Mouse (Mus musculus) intestine, postnatal 0 days (tissue): ENCODE data around the gene Xntrpc. TPM values are rescaled to one million over a fixed set of nuclear protein-coding genes. Genes with fewer than 3 reads are reported as not detected.
A peak's percentile ranks its signal among the peaks of the same experiment; 100 is the strongest.

Experiments used
- ATAC-seq: fragments of 200-750 bp; cut with Nextera tagmentation; 2 replicates; pipeline ENCODE4 v1.8.0; 2017; ENCODE audit warnings: mild to moderate bottlenecking, moderate TSS enrichment, moderate library complexity
- H3K27ac ChIP-seq: fragments of 300-500 bp; sonication (generic); 2 replicates; pipeline ENCODE4 v1.5.1; 2014; ENCODE audit warnings: mild to moderate bottlenecking, low read depth, low read length, moderate library complexity
- H3K27me3 ChIP-seq: fragments of 300-500 bp; sonication (generic); replicated peaks from 2 replicates; pipeline ENCODE4 v1.6.1; 2014; ENCODE audit warnings: low read length, mixed read lengths; ENCODE audit not compliant: control insufficient read depth, insufficient read depth
- H3K36me3 ChIP-seq: fragments of 300-500 bp; sonication (generic); 2 replicates; pipeline ENCODE4 v1.6.1; 2014; ENCODE audit warnings: mild to moderate bottlenecking, moderate library complexity; ENCODE audit not compliant: control insufficient read depth, insufficient read depth
- H3K4me1 ChIP-seq: fragments of 300-500 bp; sonication (generic); replicated peaks from 2 replicates; pipeline ENCODE4 v1.6.1; 2014; ENCODE audit warnings: antibody characterized with exemption, low read length, mixed read lengths; ENCODE audit not compliant: control insufficient read depth, insufficient read depth
- H3K4me2 ChIP-seq: fragments of 300-500 bp; sonication (generic); replicated peaks from 2 replicates; pipeline ENCODE4 v1.6.1; 2014; ENCODE audit warnings: low read depth, mild to moderate bottlenecking, moderate library complexity
- H3K4me3 ChIP-seq: fragments of 300-500 bp; sonication (generic); 2 replicates; pipeline ENCODE4 v1.5.1; 2014; ENCODE audit warnings: low read depth, low read length
- H3K9ac ChIP-seq: fragments of 300-500 bp; sonication (generic); 2 replicates; pipeline ENCODE4 v1.6.1; 2014; ENCODE audit warnings: mild to moderate bottlenecking, low read depth, low read length
- H3K9me3 ChIP-seq: fragments of 300-500 bp; sonication (generic); 2 replicates; pipeline ENCODE4 v1.6.1; 2016; ENCODE audit warnings: mixed run types; ENCODE audit not compliant: control insufficient read depth
- CTCF ChIP-seq: sonication (generic); IDR thresholded peaks from 2 replicates; pipeline ENCODE4 v1.5.1; 2016; ENCODE audit warnings: low read depth, mild to moderate bottlenecking, control low read depth, antibody characterized with exemption, moderate library complexity
- WGBS: fragments of 180-500 bp; shearing (Covaris S2); extraction: QIAGEN DNeasy Blood & Tissue Kit; methylation state at CpG from one replicate; pipeline ENCODE4 v1.1.7; 2014; 5-methylcytosine and 5-hydroxymethylcytosine counted together
- polyA plus RNA-seq: library from polyadenylated mRNA; unstranded; fragments of >200 nt; fragmentation: Nextera tagmentation; extraction: Ambion mirVana; gene quantifications from 2 replicates; pipeline ENCODE4 v1.2.1, GENCODE M21; 2015

The Xntrpc gene
- polyA plus RNA-seq, 1 experiment from 2014 or later, result not detected

DNA sequence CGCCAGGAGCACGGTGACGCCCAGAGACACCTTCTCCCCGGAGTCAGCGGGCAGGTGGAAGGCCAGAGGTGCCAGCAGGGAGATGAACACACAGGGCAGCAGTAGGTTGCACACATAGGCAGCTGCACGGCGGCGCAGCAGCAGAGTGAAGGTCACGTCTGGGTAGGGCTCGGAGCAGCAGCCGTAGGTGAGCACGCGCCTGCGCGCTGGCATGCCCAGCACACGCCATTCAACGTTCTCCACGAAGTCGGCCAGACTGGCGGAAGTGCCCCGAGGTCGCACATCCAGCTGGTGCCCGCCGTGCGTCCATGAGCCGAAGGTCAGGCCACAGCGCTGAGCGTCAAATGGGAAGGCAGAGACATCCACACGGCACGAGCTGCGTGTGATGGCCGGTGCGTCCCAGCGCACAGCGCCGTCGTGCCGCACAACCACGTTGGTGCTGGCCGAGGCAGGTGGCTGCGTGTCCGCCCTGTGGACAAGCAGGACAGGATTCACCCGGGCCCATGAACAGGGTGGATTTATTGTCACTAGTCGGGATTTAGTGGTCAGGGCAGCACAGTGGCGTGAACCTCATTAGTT lies 47.7 kb downstream of the Xntrpc start:
- ATAC-seq, result no peak

DNA sequence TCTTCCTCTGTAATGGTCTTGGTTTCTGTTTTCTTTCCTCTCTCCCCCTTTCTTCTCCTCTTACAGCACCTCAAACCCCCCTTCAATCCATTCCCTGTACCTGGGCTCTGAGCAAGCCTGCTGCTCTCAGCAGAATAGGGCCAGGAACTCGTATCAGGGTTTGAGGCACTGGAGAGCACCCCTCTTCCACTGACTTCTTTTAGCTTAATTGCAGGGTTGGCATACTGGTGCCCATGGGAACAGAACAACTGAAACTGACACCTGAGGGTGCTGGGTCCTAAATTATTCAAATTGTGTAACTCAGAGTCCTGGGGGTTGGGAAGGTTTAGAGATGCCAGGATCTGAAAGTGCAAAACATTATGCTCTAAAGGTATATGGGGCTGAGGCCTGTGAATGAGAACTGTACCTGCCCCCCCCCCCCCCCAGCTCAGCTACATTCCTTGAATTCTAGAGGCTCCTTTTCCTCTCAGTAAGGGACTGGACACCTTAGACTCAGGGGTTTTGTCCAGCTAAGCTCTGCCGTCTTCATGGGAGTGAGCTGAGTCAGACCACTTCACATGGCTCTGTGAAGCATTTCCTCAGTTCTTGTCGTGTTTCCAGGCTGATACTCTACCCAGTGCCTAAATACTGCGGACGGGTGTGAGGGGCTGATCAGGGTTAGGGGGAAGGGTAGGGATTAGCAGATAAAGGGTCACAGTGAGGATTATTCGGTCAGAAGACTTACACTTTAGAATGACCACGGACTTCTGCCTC lies 51.2 kb downstream of the Xntrpc start, which contains the start of gene Chrna10:
Gene Chrna10, minus strand, starts transcription at position 250 of the 753 bp plus-strand sequence.
- no peak within 1 kb of the TSS for H3K9ac ChIP-seq
- peaks cover 36% of the 10 kb centered on the region for H3K36me3 ChIP-seq
- H3K9me3 ChIP-seq, result no peaks in the 10 kb centered on the region
- TF ChIP-seq CTCF, result no peak
- ATAC-seq, result no peak
- no peak within 1 kb of the TSS for H3K4me2 ChIP-seq
- no peak within 1 kb of the TSS for H3K27ac ChIP-seq
- no peak within 1 kb of the TSS for H3K4me3 ChIP-seq
- WGBS, result 41% methylated on average over 7 of the region's 7 CpGs
- H3K4me1 ChIP-seq, result no peaks in the 10 kb centered on the region
- no peaks in the 10 kb centered on the region for H3K27me3 ChIP-seq

More for the DNA sequence above, 47.7 kb downstream of the Xntrpc start:
- H3K9ac ChIP-seq, result no peak overlapping the region
- 74% methylated on average over 45 of the region's 45 CpGs for WGBS
- TF ChIP-seq CTCF, result no peak
- H3K36me3 ChIP-seq, result peaks cover 3% of the 10 kb centered on the region; the same call in 1 of the 2 replicates
- H3K9me3 ChIP-seq, result no peaks in the 10 kb centered on the region
- no peaks in the 10 kb centered on the region for H3K27me3 ChIP-seq
- no peaks in the 10 kb centered on the region for H3K4me1 ChIP-seq
- no peak overlapping the region for H3K4me2 ChIP-seq
- no peak overlapping the region for H3K27ac ChIP-seq
- H3K4me3 ChIP-seq, result no peak overlapping the region

DNA sequence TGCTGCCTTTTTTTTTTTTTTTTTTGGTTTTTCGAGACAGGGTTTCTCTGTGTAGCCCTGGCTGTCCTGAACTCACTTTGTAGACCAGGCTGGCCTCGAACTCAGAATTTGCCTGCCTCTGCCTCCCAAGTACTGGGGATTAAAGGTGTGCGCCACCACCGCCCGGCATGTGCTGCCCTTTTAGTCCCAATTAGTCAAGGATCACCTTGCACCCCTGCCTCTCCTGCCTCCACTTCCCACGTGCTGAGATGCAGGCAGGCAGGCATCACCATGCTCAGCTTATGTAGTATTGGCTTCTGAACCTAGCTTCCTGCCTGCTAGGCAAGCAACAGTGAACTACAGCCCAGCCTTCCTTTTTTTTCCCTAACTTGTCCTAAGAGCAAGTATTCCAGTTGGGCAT lies 51.9 kb downstream of the Xntrpc start:
- no peak overlapping the region for H3K9ac ChIP-seq
- H3K9me3 ChIP-seq, result no peaks in the 10 kb centered on the region
- H3K27me3 ChIP-seq, result no peaks in the 10 kb centered on the region
- peaks cover 42% of the 10 kb centered on the region for H3K36me3 ChIP-seq
- H3K4me3 ChIP-seq, result no peak overlapping the region
- no peak overlapping the region for H3K27ac ChIP-seq
- no peak for TF ChIP-seq CTCF
- no peaks in the 10 kb centered on the region for H3K4me1 ChIP-seq
- WGBS, result 77% methylated on average over 6 of the region's 6 CpGs
- no peak overlapping the region for H3K4me2 ChIP-seq
- ATAC-seq, result no peak

DNA sequence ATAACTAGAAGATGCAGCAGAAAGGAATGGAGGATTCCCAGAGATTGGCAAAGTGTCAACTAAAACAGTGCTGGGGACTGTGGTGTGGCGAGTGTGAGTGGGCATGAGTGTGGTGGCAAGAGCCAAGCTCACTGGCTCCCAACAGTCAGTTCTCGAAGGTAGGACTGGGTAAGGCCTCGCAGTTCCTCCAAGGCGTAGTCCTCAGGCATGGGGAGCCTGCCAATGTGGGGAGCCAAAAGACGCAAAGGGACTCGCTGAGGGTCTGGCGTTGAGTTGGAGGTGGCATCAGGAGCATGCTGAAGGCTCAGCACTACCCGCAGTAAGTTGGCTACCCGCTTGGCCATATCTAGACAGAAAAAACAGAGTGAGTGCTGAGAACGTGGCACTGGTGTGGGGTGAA lies 54.8 kb downstream of the Xntrpc start:
- Histone ChIP-seq H3K27me3 (no peaks in the 10 kb centered on the region), H3K9me3 (no peaks in the 10 kb centered on the region), H3K27ac (no peak overlapping the region), H3K36me3 (peaks cover 72% of the 10 kb centered on the region), H3K4me1 (no peaks in the 10 kb centered on the region), H3K9ac (no peak overlapping the region), H3K4me2 (no peak overlapping the region), H3K4me3 (no peak overlapping the region)
- no peak for ATAC-seq
- TF ChIP-seq CTCF, result no peak
- WGBS, result 96% methylated on average over 10 of the region's 10 CpGs

DNA sequence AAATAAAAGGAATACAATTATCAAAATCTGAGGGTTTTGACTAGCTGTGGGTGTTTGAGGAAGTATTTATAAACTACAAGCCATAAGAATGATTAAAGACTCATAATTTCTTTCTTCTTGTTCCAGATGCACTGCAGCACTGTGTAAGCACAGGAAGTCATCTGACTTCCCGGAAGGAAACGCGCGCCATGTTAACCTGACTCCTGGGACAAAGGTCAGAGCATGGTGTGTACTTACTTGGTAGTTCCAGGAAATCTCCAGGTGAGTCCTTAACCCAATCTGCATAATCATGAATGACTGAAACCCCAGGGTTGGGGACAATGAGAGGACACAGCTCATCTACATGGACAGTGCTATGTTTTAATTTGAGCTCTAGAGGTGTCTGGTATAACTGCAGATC lies 66.9 kb downstream of the Xntrpc start:
- H3K9me3 ChIP-seq, result no peaks in the 10 kb centered on the region
- no peak for TF ChIP-seq CTCF
- no peak overlapping the region for H3K4me3 ChIP-seq
- no peak overlapping the region for H3K27ac ChIP-seq
- peak; percentile 51; the same call in 1 of the 2 replicates for ATAC-seq
- no peak overlapping the region for H3K4me2 ChIP-seq
- 67% methylated on average over 4 of the region's 4 CpGs for WGBS
- peaks cover 75% of the 10 kb centered on the region for H3K36me3 ChIP-seq
- H3K4me1 ChIP-seq, result no peaks in the 10 kb centered on the region
- no peaks in the 10 kb centered on the region for H3K27me3 ChIP-seq
- no peak overlapping the region for H3K9ac ChIP-seq

DNA sequence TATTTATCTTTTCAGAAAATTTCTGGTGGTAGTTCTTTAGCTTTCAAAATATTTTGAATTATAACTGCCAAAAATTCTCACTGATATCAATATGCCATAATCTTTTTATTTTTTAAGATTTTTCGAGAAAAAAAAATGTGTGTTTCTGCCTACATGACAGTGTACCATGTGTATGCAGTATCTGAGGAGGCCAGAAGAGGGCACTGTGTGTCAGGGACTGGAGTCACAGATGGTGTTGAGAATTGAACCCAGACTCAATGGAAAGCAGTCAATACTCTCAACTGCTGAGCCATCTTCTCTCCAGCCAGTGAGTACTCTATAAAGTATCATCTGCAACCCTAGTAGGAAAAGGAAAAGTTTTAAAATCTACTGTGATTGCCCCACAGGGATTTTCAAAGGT lies 72.0 kb downstream of the Xntrpc start:
- no peak for ATAC-seq
- peak; percentile 66 for TF ChIP-seq CTCF
- Histone ChIP-seq H3K27ac (no peak overlapping the region), H3K4me2 (no peak overlapping the region), H3K9ac (no peak overlapping the region), H3K4me1 (no peaks in the 10 kb centered on the region), H3K36me3 (peaks cover 73% of the 10 kb centered on the region), H3K9me3 (no peaks in the 10 kb centered on the region), H3K27me3 (no peaks in the 10 kb centered on the region), H3K4me3 (no peak overlapping the region)
- 86% methylated on average over 1 of the region's 1 CpGs for WGBS
